Mouse (Mus musculus): Measurements from ENCODE around the gene Fbxo24. TPM values are rescaled to one million over a fixed set of nuclear protein-coding genes. Genes with fewer than 3 reads are reported as not detected.

Fbxo24 gene
- polyA plus RNA-seq, 1 experiment from 2014 or later = 0.15 TPM

Other genes starting within 250 kb of the Fbxo24 start
- 0.04 TPM in 2 replicates for gene Zan, start 151.9 kb downstream of the Fbxo24 start, polyA plus RNA-seq (2016; fragmentation: Nextera tagmentation; extraction: Ambion mirVana)
- 44.0 and 44.1 TPM in 2 replicates for gene Pop7, start 126.5 kb downstream of the Fbxo24 start, polyA plus RNA-seq (2016; fragmentation: Nextera tagmentation; extraction: Ambion mirVana)
- 9.9 and 10.1 TPM in 2 replicates for gene Gigyf1, start 110.5 kb downstream of the Fbxo24 start, polyA plus RNA-seq (2016; fragmentation: Nextera tagmentation; extraction: Ambion mirVana)
- gene Epo, start 95.8 kb downstream of the Fbxo24 start, polyA plus RNA-seq (2016; fragmentation: Nextera tagmentation; extraction: Ambion mirVana) = not detected in 2 replicates
- 277 and 287 TPM in 2 replicates for gene Gnb2, start 95.5 kb downstream of the Fbxo24 start, polyA plus RNA-seq (2016; fragmentation: Nextera tagmentation; extraction: Ambion mirVana)
- 0.40 TPM in 1 of 2 replicates, not detected in the other for gene Actl6b, start 75.5 kb downstream of the Fbxo24 start, polyA plus RNA-seq (2016; fragmentation: Nextera tagmentation; extraction: Ambion mirVana)
- gene Tfr2, start 59.2 kb downstream of the Fbxo24 start, polyA plus RNA-seq (2016; fragmentation: Nextera tagmentation; extraction: Ambion mirVana) = 0.51 and 1.9 TPM in 2 replicates
- gene Mospd3, start 27.9 kb downstream of the Fbxo24 start, polyA plus RNA-seq (2016; fragmentation: Nextera tagmentation; extraction: Ambion mirVana) = 18.7 and 18.8 TPM in 2 replicates
- gene Pcolce, start 15.2 kb downstream of the Fbxo24 start, polyA plus RNA-seq (2016; fragmentation: Nextera tagmentation; extraction: Ambion mirVana) = 109 and 118 TPM in 2 replicates
- 24.3 and 27.3 TPM in 2 replicates for gene Lrch4, start 119 bp upstream of the Fbxo24 start, polyA plus RNA-seq (2016; fragmentation: Nextera tagmentation; extraction: Ambion mirVana)
- 6.9 and 7.1 TPM in 2 replicates for gene Gm20605, start 173 bp upstream of the Fbxo24 start, polyA plus RNA-seq (2016; fragmentation: Nextera tagmentation; extraction: Ambion mirVana)
- 5.2 and 5.3 TPM in 2 replicates for gene Sap25, start 12.3 kb upstream of the Fbxo24 start, polyA plus RNA-seq (2016; fragmentation: Nextera tagmentation; extraction: Ambion mirVana)
- gene Irs3, start 16.7 kb upstream of the Fbxo24 start, polyA plus RNA-seq (2016; fragmentation: Nextera tagmentation; extraction: Ambion mirVana) = 0.20 and 0.21 TPM in 2 replicates
- 25.6 and 29.3 TPM in 2 replicates for gene Agfg2, start 55.7 kb upstream of the Fbxo24 start, polyA plus RNA-seq (2016; fragmentation: Nextera tagmentation; extraction: Ambion mirVana)
- 1.2 and 1.7 TPM in 2 replicates for gene Nyap1, start 112.6 kb upstream of the Fbxo24 start, polyA plus RNA-seq (2016; fragmentation: Nextera tagmentation; extraction: Ambion mirVana)
- 144 and 154 TPM in 2 replicates for gene Tsc22d4, start 116.7 kb upstream of the Fbxo24 start, polyA plus RNA-seq (2016; fragmentation: Nextera tagmentation; extraction: Ambion mirVana)
- gene Ppp1r35, start 149.8 kb upstream of the Fbxo24 start, polyA plus RNA-seq (2016; fragmentation: Nextera tagmentation; extraction: Ambion mirVana) = 28.0 and 31.8 TPM in 2 replicates
- gene Mepce, start 158.7 kb upstream of the Fbxo24 start, polyA plus RNA-seq (2016; fragmentation: Nextera tagmentation; extraction: Ambion mirVana) = 8.8 and 11.0 TPM in 2 replicates
- 10.9 and 11.4 TPM in 2 replicates for gene Zcwpw1, start 158.8 kb upstream of the Fbxo24 start, polyA plus RNA-seq (2016; fragmentation: Nextera tagmentation; extraction: Ambion mirVana)
- 2.3 and 2.5 TPM in 2 replicates for gene Pilra, start 207.3 kb upstream of the Fbxo24 start, polyA plus RNA-seq (2016; fragmentation: Nextera tagmentation; extraction: Ambion mirVana)
- gene Pilrb1, start 229.1 kb upstream of the Fbxo24 start, polyA plus RNA-seq (2016; fragmentation: Nextera tagmentation; extraction: Ambion mirVana) = 0.26 and 0.57 TPM in 2 replicates
- gene Pilrb2, start 242.8 kb upstream of the Fbxo24 start, polyA plus RNA-seq (2016; fragmentation: Nextera tagmentation; extraction: Ambion mirVana) = 1.9 and 2.7 TPM in 2 replicates